Mouse (Mus musculus) kidney, postnatal 25 days (tissue): ENCODE data around the gene Serpine1.

Source experiments
- DNase-seq, 2 experiments: peaks; one replicate each; pipeline ENCODE4 v3.0.0; 2021; ENCODE audit warnings: mixed read lengths in 2 of 2

The Serpine1 gene

DNA sequence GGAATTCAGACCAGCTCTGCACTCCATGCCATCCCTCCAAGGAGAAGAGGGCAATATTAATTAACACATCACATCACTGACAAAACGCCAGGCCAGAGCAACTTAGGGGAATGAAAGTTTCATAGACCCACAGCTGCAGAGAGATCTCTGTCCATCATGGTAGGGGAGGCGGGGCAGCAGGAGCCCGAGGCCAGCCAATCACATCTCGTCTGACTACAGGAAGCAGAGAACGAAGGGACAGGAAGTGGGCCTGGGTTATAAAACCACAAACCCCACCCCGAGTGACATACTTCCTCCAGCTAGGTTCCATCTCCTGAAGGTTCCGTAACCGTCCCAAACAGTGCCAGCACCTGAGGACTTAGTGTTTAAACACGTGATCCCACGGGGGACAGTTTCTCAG, 23.1 kb upstream of the Serpine1 start:
- DNase-seq = peak in 1 of 2 experiments; percentile 15

DNA sequence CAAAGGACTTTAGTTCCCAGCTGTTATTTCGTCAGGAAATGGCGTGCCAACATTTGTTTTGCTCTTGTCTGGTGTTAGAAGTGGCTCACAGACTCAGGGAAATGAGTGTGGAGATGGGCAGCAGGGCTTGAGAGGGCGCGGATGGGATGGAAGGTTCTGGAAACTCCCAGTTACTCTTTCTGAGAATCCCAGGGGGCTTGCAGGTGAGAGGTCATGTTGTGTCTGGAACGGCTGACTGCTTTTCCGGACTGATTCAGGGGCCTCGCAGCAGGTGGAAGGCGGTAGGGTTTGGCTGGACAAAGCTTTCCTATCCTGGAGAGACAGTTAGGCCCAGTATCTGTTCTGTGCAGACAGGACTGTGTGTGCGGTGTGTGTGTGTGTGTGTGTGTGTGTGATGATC, 21.7 kb upstream of the Serpine1 start:
- DNase-seq = peak; percentile 57 to 61

DNA sequence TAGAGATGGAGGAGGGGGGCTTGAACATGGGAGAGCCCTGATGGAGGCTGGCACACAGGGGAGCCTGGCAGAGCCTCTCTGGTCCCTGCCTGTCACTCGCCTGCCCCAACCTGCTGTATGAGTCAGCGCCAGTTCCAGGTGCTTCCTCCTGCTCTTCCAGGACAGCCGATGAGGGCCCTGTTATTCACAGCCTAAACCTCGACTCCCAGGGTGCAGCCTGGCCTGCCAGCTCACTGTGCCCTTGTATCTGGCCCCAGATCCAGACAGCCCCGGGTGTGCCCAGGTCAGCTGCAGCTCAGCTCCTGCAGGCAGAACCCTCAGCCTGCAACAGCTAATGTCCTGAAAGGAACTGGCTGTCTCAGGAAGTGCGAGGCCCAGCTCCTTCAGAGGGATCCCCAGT, 19.5 kb upstream of the Serpine1 start:
- DNase-seq = peak in 1 of 2 experiments; percentile 50

DNA sequence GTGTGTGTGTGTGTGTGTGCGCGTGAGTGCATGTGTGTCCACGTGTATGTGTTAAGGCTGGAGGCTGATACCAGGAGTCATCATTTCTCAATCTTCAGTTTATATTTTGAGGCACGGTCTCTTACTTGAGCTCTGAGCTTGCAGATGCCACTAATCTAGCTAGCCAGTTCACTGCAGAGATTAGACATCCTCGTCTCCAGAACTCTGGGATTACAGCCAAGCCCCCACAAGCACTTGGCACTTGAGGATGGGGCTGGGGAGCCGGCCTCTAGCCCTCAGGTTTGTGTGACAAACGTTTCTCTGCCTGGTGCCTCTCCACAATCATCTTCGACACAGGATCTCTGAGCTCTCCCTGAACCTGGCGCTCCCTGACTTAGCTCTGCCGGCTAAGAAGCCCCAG, 18.8 kb upstream of the Serpine1 start:
- peak in 1 of 2 experiments; percentile 21 for DNase-seq

DNA sequence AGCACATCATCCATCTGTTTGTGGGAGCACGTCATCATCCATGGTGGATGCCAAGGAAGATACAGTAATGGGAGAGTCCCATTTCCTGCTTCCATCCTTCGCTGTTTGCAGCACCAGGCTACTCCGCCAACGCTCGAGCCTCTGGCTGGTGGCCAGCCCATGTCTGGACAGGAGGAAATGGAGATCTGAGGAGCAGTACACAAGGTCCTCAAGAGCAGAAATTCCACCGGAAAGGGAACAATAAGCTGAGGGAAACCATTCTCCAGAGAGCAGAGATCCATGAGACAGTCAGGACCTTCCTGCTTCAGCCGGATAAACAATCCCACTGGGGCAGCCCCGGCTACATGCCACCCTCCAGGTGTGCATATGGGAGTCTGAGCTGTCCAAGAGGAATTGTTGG, 15.3 kb upstream of the Serpine1 start:
- DNase-seq = peak; percentile 86 to 93

DNA sequence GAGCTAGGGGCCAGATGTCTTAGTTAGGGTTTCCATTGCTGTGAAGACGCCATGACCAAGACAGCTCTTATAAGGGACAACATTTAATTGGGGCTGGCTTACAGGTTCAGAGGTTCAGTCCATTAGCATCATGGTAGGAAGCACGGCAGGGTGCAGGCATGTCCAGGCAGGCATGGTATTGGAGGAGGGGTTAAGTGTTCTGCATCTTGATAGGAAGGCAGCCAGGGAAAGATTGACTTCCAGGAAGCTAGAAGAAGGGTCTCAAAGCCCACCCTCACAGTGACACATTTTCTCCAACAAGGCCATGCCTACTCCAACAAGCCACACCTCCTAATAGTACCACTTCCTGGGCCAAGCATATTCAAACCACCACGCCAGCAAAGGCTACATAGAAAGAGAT, 13.7 kb upstream of the Serpine1 start:
- no peak for DNase-seq

DNA sequence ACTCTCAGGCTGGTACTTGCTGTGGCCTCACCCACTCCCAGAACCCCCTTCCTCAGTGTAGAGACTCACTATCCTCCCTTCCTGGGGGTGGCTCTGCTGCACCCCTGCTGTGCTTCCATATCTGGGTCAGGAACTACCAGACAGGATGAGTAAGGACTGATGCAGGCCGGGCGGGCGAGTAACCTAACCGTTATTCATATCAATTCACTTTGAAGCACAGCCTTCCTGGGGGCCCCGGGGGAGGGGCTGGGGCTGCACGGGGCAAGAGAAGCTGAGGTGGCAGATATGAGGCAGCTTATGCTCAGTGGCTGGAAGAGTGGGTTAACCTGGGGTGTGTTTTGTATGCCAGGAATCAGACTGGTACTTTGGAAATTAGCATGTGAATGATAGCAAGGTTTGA, 13.0 kb upstream of the Serpine1 start:
- DNase-seq = no peak

DNA sequence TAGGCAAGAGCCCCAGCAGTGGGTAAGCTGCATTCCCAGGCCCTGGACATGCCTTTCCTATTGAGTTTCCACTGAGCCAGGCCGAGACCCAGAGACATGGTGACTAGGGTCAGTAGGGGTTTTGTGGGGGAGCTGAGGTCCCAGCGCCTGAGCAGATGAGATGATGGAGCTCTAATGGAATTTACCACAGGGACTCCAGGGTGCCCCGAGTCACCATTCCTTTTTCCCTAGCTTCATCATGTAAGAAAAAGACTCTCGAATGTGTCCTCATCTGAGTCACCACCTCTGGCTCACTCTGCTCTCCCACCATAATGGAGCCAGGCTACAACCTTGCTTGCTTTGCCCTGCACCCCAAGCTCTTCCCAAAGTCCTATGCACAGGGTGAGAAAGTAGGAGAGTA, 11.0 kb upstream of the Serpine1 start:
- no peak for DNase-seq

DNA sequence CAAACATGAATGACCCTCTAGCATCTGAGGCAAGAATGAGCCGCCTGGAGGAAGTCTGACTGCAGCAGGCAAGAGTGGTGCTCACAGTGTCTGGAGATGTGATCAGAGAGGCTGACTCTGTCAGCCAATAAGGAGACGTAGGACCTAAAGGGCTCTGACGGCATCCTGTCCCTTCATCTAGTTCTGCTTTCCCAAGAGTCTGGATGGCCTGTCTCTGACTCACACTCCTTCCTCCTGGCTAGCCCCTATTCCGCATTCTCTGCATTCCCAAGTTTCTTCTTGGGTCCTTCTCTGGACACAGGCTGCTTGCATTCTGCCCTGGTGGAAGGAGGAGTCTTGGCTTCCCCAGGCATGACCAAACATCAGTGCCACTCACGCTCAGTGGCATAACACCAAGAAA, 7.8 kb upstream of the Serpine1 start:
- DNase-seq = peak; percentile 30 to 68

DNA sequence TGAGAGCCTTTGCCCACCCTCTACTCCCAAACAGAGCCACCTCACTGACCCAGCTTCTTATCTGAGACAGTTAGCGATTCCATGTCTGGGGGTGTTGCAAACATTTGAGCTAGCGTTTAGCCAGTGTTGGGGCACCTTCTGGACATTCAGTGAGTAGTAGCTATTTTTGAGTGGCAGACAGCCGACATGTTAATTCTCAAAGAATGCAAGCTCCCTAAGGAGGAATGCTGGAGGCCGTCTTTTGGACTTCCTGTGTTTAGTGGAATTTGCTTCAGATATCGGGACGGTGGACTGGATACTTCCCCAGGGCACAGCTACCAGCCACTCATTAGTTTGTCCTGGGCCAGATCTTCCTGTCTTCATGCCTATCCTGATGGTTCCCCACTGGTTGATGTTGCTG, 6.5 kb upstream of the Serpine1 start:
- DNase-seq = no peak

DNA sequence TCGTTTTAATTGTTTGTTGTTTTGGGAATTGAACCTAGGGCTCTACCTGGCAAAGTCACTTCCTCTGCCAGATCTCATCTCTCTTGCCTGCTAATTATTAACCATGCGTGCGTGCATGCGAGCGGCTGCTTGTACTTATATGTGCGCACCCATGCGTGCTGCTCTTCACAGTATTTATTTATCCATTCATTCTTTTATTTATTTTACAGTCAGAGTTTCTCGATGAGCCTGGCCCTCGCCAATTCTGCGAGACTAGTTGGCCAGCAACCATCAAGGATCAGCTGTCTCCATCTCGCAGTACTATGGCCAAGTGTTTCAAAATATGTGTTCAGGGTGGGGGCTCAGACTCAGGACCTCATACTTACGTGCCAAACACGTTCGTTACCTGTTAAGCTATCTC, 6.0 kb upstream of the Serpine1 start:
- DNase-seq = no peak

DNA sequence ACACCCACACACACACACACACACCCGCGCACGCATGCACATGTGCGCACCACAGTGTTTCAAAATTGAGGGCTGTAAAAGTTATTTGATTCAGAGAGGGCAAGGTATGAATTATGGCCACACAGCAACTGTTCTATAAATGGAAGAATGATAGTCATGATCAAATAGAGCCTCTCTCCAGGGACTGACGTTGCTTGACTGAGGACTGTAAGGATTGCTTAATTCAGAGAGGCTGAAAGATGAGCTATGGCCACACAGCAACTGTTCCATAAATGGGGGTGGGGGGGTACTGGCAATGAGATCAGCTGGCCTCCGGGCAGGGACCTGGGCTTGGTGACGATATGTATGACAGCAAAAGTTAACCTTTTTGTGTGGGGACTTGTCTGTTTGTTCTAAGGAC, 5.1 kb upstream of the Serpine1 start:
- DNase-seq = no peak

DNA sequence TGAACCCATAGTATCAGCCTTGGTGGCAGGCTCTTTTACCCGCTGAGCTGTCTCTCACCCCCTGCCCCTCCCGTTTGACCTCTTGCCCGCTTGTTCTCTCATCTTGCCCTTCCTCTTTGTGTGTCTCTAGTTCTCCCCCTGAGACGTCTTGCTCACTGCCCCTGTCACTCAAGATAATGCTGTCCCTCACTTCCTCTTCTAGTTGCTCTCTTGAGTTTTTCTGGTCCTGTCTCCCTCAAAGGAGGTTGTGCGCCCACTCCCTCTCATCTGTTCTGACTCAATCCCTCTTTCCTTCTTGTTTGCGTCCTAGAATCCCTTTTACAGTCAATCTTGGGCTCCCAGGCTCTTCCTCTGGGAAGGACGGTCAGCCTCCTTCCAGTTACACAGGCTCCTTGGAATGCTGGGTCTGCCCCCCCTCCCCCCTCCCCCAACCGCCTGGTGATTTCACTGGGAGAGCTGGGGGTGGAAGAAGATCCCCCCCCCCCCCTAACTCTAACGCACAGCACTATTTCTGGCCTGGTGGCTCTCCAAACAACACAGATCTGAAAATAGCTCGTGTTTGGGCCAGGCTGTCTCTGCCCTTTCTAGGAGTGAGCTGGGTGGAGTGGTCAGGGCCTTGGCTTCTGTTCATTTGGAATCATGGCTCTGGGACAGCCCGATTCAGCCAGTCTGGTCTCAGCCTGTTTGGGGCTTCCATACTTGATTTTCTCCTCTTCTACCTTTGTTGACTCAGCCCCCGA, 4.3 kb upstream of the Serpine1 start:
- DNase-seq = peak; percentile 17 to 66

DNA sequence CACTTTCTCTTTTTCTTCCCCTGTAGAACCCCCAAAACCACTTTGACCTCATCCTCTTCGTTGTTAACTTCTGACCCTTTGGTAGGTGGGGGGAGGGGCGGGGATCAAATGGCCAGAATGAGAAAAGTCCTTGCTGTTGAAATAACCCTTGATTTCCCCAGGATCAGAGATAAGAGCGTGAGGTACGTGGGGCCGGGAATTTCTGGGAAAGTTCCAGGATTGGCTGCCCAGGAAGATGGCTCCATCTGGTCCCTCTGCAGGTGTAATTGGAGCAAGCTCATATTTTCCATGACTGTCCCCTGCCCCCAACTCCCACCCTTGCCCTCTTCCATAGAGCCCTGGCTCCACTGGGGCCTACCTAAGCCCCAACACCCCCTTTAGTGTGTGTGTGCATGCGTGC, 3.7 kb upstream of the Serpine1 start:
- DNase-seq = no peak

DNA sequence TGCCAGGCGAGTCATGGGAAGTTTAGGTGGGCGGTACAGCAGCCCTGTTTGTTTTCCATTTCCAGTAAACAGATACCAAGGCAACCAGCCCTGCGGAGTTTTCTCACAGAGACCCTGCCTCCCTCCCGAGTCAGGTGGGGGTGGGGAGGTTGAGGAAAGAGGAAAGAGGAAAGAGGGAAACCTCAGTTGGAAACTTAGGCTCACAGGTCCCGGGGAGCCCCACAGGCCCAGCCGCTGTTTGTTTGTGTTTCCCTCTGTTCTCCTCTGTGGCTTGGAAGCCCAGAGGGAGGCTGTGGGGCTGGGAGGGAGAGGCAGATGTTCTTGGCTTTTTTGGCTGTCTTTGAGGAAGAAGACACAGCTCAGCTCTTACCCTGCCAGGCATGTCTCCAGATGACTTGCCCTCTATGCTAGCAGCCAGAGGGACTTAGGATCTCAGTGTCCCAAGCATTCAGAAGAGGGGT, 2.2 kb upstream of the Serpine1 start:
- peak in 1 of 2 experiments; percentile 60 for DNase-seq

DNA sequence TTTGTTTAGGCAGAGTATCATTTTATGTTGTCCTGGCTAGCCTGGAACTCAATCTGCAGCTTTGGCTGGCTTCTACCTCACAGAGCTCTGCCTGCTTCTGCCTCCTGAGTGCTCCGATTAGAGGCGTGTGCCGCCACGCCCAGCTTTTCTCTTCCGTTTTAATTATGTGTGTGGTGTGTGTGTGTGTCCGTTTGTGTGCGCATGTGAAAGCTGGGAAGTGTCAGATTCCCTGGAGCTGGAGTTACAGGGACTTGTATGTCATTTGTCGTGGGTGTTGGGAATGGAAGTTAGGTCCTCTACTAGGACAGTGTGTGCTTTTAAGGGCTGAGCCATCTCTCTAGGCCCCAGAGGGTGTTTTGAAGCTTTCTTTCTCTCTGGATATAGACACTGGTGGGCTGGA, 1.1 kb upstream of the Serpine1 start:
- DNase-seq = no peak

DNA sequence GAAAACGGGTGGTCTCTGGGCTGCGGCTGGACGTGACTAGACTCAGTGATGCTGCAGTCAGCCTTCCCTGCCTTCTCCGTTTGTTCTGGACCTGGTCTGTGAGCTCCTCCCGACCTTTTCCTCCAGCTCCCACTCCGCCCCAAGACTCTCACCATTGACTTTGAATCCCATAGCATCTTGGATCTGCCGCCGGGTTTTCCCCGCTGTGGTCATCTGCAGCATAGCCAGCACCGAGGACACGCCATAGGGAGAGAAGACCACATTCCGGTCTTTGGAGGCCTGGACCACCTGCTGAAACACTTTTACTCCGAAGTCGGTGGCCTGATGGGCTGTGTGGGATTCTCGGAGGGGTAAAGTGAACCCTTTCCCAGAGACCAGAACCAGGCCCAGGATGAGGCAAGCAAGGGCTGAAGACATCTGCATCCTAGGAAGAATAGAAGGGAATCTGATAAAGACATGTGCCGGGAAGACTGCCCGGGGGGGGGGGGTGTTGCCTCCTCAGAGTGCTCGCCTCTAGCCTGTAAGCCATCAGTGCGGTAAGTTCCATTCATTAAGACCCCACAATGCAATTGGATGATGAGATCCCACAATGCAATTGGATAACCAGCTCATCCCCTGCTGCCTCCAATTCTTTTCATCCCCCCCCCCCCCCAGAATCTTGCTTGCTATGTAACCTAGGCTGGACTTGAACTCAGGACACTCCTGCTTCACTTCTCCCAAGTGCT, 1.0 kb downstream of the Serpine1 start:
- DNase-seq = no peak

DNA sequence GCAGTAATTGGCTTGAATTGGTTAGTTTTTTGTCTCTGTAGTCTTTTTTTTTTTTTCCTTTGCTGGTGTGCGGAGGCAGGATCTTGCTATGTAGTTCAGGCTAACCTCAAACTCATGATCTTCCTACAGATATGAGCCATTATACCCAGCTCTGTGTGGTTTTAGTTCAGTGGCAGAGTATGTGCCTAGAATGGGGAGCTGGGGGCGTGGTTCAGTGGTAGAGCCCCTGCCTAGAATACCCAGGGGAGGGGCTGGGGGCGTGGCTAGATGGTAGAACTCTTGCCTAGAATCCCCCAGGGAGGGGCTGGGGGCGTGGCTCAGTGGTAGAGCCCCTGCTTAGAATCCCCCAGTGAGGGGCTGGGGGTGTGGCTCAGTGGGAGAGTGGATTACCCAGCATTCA, 3.4 kb downstream of the Serpine1 start:
- no peak for DNase-seq

DNA sequence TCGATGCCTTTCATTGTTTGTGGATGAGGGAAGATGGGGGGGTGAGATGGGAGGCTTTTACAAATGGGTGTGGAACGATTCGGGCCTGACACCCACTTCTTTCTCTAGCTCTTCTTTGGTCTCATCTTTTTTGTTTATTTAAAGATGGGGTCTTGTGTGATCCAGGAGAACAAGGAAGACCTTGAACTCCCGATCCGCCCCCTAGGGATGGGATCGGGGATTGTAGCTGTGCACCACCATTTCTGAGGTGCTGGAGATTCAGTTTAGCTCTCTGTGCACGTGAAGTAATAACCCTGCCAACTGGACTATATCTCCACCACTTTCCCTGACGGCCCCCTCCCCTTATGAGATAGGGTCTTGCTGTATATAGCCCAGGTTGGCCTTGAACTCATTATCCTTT, 6.1 kb downstream of the Serpine1 start:
- DNase-seq = no peak

DNA sequence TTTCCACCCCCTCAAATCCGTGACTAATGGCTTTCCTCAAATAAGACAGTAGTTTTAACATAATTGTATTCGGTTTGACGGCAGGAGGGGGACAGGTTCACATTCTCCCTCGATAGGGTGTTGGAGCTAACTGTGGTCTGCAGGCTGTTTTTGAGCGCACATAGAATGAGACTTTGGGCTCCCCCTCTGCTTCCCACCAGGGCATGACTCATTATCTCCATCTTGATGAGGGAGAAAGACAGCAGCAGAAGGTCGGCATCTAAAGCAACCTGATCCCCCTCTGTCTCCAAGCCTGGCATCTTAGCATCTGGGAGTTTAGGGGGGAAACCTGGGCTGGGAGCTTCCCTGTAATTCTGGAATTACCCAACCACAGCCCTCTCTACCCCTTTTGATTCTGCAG, 6.6 kb downstream of the Serpine1 start:
- DNase-seq = no peak

DNA sequence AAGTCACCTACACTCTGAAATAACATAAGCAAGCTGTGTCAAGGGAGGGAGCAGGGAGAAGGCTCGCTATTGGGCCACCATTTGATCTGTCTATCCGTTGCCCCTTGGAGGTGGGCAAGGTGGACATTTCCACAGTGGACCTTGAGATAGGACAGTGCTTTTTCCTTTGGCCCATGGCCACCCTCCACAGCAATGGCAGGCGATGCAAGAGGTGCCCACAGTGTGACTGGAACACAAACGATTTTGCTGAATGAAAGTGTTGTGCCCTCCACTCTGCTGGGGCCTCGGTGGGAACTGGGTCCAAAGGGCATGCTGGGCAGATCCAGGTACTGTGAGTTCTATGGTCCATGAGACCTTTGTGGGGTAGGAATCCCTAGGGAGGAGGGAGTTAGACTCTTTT, 9.5 kb downstream of the Serpine1 start:
- DNase-seq = no peak

DNA sequence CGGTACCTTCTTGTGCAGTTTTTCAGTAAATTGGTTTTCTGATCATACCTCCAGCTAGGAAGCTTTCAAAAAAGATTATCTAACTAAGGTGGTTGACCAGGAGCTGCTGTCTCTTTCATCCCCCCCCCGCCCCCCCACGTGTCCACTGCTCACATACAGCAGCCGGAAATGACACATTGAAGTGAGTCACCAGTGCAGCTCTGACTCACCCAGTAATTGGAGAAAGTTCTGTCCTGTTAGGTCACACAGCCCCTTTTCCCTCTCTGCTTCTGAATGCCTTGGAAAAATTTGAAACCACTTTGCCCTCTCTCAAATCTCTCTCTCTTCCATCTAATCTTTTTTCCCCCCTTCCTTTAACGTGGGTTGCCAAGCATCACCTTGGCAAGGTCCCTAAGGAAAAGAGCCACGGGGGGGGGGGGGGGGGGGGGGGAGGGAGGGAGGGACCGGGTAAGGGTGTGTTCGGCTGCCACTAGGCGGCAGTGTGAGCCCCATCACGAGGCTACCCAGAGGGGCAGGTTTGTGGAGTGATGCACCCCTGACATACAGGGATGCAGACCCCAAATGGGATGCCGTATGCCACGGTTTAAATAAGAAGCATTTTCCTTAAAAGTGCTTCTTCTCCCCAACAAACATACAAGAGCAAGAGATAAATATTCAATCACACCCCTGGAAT, 10.1 kb downstream of the Serpine1 start:
- peak; percentile 77 to 79 for DNase-seq

DNA sequence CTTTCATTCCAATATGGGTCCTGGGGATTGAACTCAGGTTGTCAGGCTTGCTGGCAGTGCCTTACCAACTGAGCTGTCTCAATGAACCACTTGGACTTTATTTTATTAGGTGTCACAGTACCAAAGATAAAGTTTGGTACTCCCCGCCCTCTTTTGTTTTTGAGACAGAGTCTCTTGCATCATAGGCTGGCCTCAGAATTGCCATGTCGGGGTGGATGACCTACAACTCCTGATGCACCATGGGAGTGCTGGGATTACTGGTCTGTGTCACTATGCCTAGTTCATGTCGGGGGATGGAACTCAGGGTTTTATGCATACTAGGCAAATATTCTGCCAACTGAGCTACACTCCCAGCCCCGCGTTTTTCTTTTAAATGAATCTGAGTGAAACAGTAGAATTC, 17.2 kb downstream of the Serpine1 start:
- no peak for DNase-seq

DNA sequence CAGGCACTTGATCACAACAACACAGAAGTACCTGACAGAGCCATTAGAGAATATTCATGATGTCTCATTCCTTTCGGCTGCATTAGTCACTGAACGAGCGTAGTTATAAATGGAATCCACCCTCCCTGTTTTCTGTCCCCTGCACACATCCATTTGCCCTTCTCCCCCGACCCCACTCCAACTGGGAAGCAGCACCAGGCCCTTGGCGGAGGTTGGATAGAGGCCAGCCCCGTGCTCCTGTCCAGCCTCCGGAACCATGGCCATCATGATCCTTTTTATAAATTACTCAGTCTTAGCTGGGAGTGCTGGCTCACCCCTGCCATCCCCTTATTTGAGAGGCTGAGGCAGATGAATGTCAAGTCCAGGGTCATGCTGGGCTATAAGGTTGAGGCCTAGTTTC, 17.8 kb downstream of the Serpine1 start:
- no peak for DNase-seq
